Comparison of ENCODE assay signal across 11 mouse cellular contexts in genomic region chrX:150662809-150663208, GRCm38 (mm10). TPM values are rescaled to one million over a fixed set of nuclear protein-coding genes. Genes with fewer than 3 reads are reported as not detected.
DNase-seq lines count a peak whose midpoint lies in the region; ATAC-seq and TF ChIP-seq lines count a peak whose summit lies in the region.
"Had no signal": no experiment of that assay in that cellular context is flagged by ENCODE, and none has a peak within 500 bp of the region (broad histone marks: within the 10 kb centered on the region; RNA-seq: fewer than 3 reads in every experiment).

No protein-coding gene starts in this region.

- TF ChIP-seq POLR2A in cerebellum, adult 2 months (IDR thresholded peaks at IDR 0.05; ENCODE audit: borderline replicate concordance, insufficient read depth, low read length) = no peak

- WGBS in cerebellum, adult 2 months = 37% methylated on average over 4 of the region's 4 CpGs
- 36% methylated on average over 4 of the region's 4 CpGs for WGBS in kidney, embryonic 14.5 days

- H3K4me2 ChIP-seq in kidney, embryonic 14.5 days (replicated peaks; ENCODE audit: low read depth, low read length) = no peak overlapping the region
- H3K4me2 ChIP-seq: heart, embryonic 13.5 days had no signal

- TF ChIP-seq CTCF in cerebellum, adult 2 months (IDR thresholded peaks at IDR 0.05; ENCODE audit: borderline replicate concordance, insufficient read depth, low read depth, low read length) = no peak; the same call in 1 of the 2 replicates

- H3K9ac ChIP-seq in kidney, embryonic 14.5 days (ENCODE audit: low read depth, low read length) = no peak overlapping the region
- H3K9ac ChIP-seq: heart, embryonic 13.5 days had no signal

- no peaks in the 10 kb centered on the region for H3K27me3 ChIP-seq in cerebellum, adult 2 months (ENCODE audit: control insufficient read depth, insufficient read depth, low read length)
- no peaks in the 10 kb centered on the region for H3K27me3 ChIP-seq in kidney, embryonic 14.5 days (ENCODE audit: control insufficient read depth, insufficient read depth, low read length)
- H3K27me3 ChIP-seq: heart, embryonic 13.5 days had no signal

- DNase-seq in cerebellum, adult 2 months = peak; percentile 24 to 41
- no peak for DNase-seq in cerebellum, adult 11-12 months
- DNase-seq in kidney, adult 8-10 months = peak; percentile 1 to 13
- DNase-seq in ES-CJ7 (ENCODE audit: low read depth, low spot score) = peak; percentile 3
- peak; percentile 17 for DNase-seq in kidney, postnatal 14 days
- no peak for DNase-seq in right cerebral cortex, adult 18-20 months
- no peak for DNase-seq in urinary bladder, postnatal 25 days (ENCODE audit: low spot score)

- no peaks in the 10 kb centered on the region for H3K9me3 ChIP-seq in kidney, embryonic 14.5 days (ENCODE audit: control insufficient read depth, low read length)
- H3K9me3 ChIP-seq: heart, embryonic 13.5 days; limb, embryonic 10.5 days had no signal

- ATAC-seq in kidney, embryonic 14.5 days (ENCODE audit: low FRiP score, low TSS enrichment) = no peak

- H3K4me1 ChIP-seq in cerebellum, adult 2 months (ENCODE audit: control insufficient read depth, insufficient read depth, low read length) = no peaks in the 10 kb centered on the region
- H3K4me1 ChIP-seq in kidney, embryonic 14.5 days (ENCODE audit: control insufficient read depth, insufficient read depth, low read length) = no peaks in the 10 kb centered on the region
- H3K4me1 ChIP-seq: heart, embryonic 13.5 days; limb, embryonic 10.5 days had no signal

- H3K27ac ChIP-seq in cerebellum, adult 2 months (ENCODE audit: insufficient read depth, low read length) = no peak overlapping the region
- no peak overlapping the region for H3K27ac ChIP-seq in kidney, embryonic 14.5 days (ENCODE audit: low read depth, low read length)
- H3K27ac ChIP-seq: heart, embryonic 13.5 days; limb, embryonic 10.5 days had no signal

- H3K36me3 ChIP-seq in kidney, embryonic 14.5 days (ENCODE audit: control insufficient read depth, insufficient read depth, low read length) = no peaks in the 10 kb centered on the region
- H3K36me3 ChIP-seq: heart, embryonic 13.5 days; limb, embryonic 10.5 days had no signal

- H3K4me3 ChIP-seq in cerebellum, adult 2 months (replicated peaks; ENCODE audit: insufficient read depth, low read depth, low read length) = no peak overlapping the region
- H3K4me3 ChIP-seq in kidney, embryonic 14.5 days (ENCODE audit: low read length) = no peak overlapping the region
- H3K4me3 ChIP-seq: heart, embryonic 13.5 days; limb, embryonic 10.5 days; myocyte had no signal

RNA-seq across cellular contexts. Expression of gene Tro, which starts 5.4 kb away (rescaled TPM):
- polyA plus RNA-seq in cerebellum, adult 2 months (2012; rRNA removed) = 79.9 and 82.8 TPM in 2 replicates
- polyA plus RNA-seq in kidney, embryonic 14.5 days (2014; fragmentation: Nextera tagmentation; extraction: Ambion mirVana) = 19.2 and 30.7 TPM in 2 replicates

Comparison
In these comparisons a context has a peak if more than half of its experiments do, and no peak if none do; other contexts are left out.
1. DNase-seq: peak in cerebellum, adult 2 months (2 of 2), kidney, adult 8-10 months (2 of 2), ES-CJ7 (single experiment) and kidney, postnatal 14 days (single experiment); none in cerebellum, adult 11-12 months (single experiment), right cerebral cortex, adult 18-20 months (single experiment) and urinary bladder, postnatal 25 days (single experiment).